Mouse (Mus musculus) midbrain, embryonic 16.5 days (tissue): ENCODE measurements at regions not wholly inside any gene's neighbourhood (a gene's known extent, or its start where the extent isn't known, plus 50 kb on each side); places are given as distances from the start of the nearest gene placed in this dataset.
"Not testable (repeated sequence)": the region's sequence is repeated elsewhere in the genome, so short reads cannot be mapped to it uniquely, and the experiment has no call there.

Experiments used
- ATAC-seq: fragments of 200-750 bp; cut with Nextera tagmentation; 2 replicates; pipeline ENCODE4 v1.8.0; 2017; ENCODE audit warnings: moderate TSS enrichment
- H3K27ac ChIP-seq: fragments of 300-500 bp; sonication (generic); 2 replicates; pipeline ENCODE4 v1.5.1; 2014; ENCODE audit warnings: mild to moderate bottlenecking, low read length, mixed read lengths
- H3K27me3 ChIP-seq: fragments of 300-500 bp; sonication (generic); 2 replicates; pipeline ENCODE4 v1.6.1; 2014; ENCODE audit warnings: low read depth, low read length, mixed read lengths; ENCODE audit not compliant: control insufficient read depth, insufficient read depth
- H3K36me3 ChIP-seq: fragments of 300-500 bp; sonication (generic); 2 replicates; pipeline ENCODE4 v1.6.1; 2014; ENCODE audit warnings: mild to moderate bottlenecking, low read length, moderate library complexity, mixed read lengths; ENCODE audit not compliant: control insufficient read depth, insufficient read depth
- H3K4me1 ChIP-seq: fragments of 300-500 bp; sonication (generic); 2 replicates; pipeline ENCODE4 v1.6.1; 2014; ENCODE audit warnings: mild to moderate bottlenecking, low read length, mixed read lengths; ENCODE audit not compliant: control insufficient read depth, insufficient read depth
- H3K4me2 ChIP-seq: fragments of 300-500 bp; sonication (generic); 2 replicates; pipeline ENCODE4 v1.6.1; 2014; ENCODE audit warnings: mild to moderate bottlenecking, low read length, mixed read lengths
- H3K4me3 ChIP-seq: fragments of 300-500 bp; sonication (generic); 2 replicates; pipeline ENCODE4 v1.5.1; 2014; ENCODE audit warnings: low read depth, mild to moderate bottlenecking, low read length, moderate library complexity, mixed read lengths
- H3K9ac ChIP-seq: fragments of 300-500 bp; sonication (generic); 2 replicates; pipeline ENCODE4 v1.6.1; 2014; ENCODE audit warnings: low read depth, low read length, mixed read lengths
- H3K9me3 ChIP-seq: fragments of 300-500 bp; sonication (generic); replicated peaks from 2 replicates; pipeline ENCODE4 v1.6.1; 2014; ENCODE audit warnings: mild to moderate bottlenecking, low read length, mixed read lengths; ENCODE audit not compliant: control insufficient read depth, poor library complexity, severe bottlenecking
- WGBS: fragments of 180-500 bp; shearing (Covaris S2); extraction: QIAGEN DNeasy Blood & Tissue Kit; methylation state at CpG from one replicate; pipeline ENCODE4 v1.1.7; 2014; 5-methylcytosine and 5-hydroxymethylcytosine counted together

GRCm38 (mm10) chr5:118481794-118482049, 78.8 kb upstream of the Med13l start:
- Histone ChIP-seq H3K27me3 (no peaks in the 10 kb centered on the region), H3K27ac (no peak overlapping the region), H3K9me3 (no peaks in the 10 kb centered on the region), H3K4me3 (no peak overlapping the region), H3K9ac (no peak overlapping the region), H3K4me2 (no peak overlapping the region), H3K36me3 (no peaks in the 10 kb centered on the region), H3K4me1 (peaks cover 5% of the 10 kb centered on the region)
- ATAC-seq: no peak

DNA sequence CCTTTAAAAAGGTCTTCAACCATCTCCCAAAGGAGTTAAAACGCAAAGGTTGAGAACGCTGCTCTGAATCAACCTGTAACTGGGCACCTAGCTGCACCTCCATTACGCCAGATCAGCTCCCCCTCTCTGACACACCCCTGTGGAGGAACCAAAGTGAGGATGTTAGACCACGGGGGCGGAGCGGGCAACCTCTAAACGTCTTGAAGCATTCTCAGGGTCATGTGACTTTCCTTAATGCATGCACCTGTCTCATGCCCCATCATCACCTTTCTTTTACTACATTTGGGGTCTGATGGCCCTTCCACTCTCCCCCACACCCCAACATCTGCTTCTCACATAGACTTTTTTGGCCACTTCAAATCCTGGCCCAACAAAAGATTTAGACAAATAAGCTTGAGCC, 77.9 kb upstream of the Med13l start:
- WGBS: 51% methylated on average over 7 of the region's 7 CpGs
- no peak overlapping the region for H3K4me3 ChIP-seq
- H3K27ac ChIP-seq: no peak overlapping the region
- H3K4me2 ChIP-seq: no peak overlapping the region
- ATAC-seq: no peak
- H3K9ac ChIP-seq: no peak overlapping the region
- H3K9me3 ChIP-seq: no peaks in the 10 kb centered on the region
- H3K4me1 ChIP-seq: peaks cover 5% of the 10 kb centered on the region
- no peaks in the 10 kb centered on the region for H3K36me3 ChIP-seq
- no peaks in the 10 kb centered on the region for H3K27me3 ChIP-seq

DNA sequence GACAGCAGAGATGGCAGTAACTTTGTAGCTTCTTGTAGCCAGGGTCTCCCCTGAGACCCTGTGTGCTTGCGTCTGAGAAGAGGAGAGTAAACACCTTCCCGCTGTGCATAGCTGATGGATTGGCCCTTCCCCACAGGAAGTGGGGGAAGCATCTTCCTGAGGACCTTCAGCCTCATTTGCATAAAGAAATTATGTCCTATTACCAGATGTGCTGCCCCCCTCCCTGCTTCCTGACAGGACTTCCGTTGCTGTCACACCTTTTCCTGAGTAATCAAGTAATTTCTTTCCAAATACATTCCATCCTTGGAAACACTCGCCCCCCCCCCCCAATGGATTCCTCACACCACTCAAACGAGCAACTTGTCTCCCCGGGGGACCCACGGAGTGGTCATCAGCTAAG, 77.5 kb upstream of the Med13l start:
- no peak for ATAC-seq
- WGBS: 21% methylated on average over 7 of the region's 7 CpGs

DNA sequence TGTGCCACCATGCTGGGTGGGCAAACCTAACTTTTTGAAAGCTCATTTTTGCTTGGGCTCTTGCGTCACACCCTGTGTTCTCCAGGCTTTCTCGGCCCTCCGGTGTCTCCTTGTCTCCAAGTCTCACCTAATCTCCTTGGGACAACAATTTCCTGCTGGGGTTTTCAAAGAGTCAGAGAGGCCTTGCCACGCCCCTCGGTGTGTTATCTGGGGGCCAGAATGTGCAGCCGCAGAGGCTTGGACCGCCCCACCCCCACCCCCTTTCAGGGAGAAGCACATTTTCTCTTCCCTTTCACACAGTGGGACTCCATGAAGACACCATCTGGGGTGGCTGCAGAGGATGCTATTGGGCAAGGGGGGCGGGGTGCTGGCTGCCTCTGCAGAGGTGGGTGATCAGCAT, 76.9 kb upstream of the Med13l start:
- no peaks in the 10 kb centered on the region; the same call in 1 of the 2 replicates for H3K4me1 ChIP-seq
- no peaks in the 10 kb centered on the region for H3K9me3 ChIP-seq
- 6% methylated on average over 8 of the region's 8 CpGs for WGBS
- no peak overlapping the region for H3K9ac ChIP-seq
- H3K4me3 ChIP-seq: no peak overlapping the region
- H3K27me3 ChIP-seq: no peaks in the 10 kb centered on the region
- no peak overlapping the region for H3K4me2 ChIP-seq
- H3K36me3 ChIP-seq: no peaks in the 10 kb centered on the region
- no peak overlapping the region for H3K27ac ChIP-seq
- no peak for ATAC-seq

More for the DNA sequence above, 77.5 kb upstream of the Med13l start:
- Histone ChIP-seq H3K4me2 (no peak overlapping the region), H3K27me3 (no peaks in the 10 kb centered on the region), H3K4me3 (no peak overlapping the region), H3K4me1 (peaks cover 3% of the 10 kb centered on the region), H3K36me3 (no peaks in the 10 kb centered on the region), H3K9ac (no peak overlapping the region), H3K27ac (no peak overlapping the region), H3K9me3 (no peaks in the 10 kb centered on the region)

DNA sequence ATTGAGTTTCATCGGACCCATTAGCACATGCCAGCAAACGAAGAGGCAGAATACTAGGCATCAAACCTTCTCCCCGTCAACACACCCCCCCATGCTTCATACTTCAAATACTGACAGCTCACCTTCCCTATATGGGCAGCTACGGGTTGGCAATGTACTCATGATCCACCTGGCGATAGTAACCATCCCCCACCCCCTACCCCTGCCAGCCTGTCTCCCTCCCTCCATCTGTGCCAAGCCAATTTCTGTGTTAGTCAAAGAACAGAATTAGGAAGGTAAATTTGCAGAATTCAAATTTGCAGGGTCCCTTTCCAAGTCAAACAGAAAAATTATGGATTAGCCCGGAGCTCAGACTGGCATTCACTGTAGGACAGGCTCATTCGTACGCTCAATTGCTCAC, 75.3 kb upstream of the Med13l start:
- WGBS: 87% methylated on average over 8 of the region's 8 CpGs
- H3K4me2 ChIP-seq: no peak overlapping the region
- H3K36me3 ChIP-seq: no peaks in the 10 kb centered on the region
- no peak overlapping the region for H3K9ac ChIP-seq
- no peak overlapping the region for H3K27ac ChIP-seq
- no peak for ATAC-seq
- no peaks in the 10 kb centered on the region for H3K27me3 ChIP-seq
- H3K4me1 ChIP-seq: no peaks in the 10 kb centered on the region
- H3K9me3 ChIP-seq: no peaks in the 10 kb centered on the region
- no peak overlapping the region for H3K4me3 ChIP-seq

- not testable (repeated sequence) for H3K36me3 ChIP-seq, H3K9me3 ChIP-seq, H3K4me3 ChIP-seq, ATAC-seq, H3K27ac ChIP-seq, H3K4me1 ChIP-seq, H3K27me3 ChIP-seq, H3K9ac ChIP-seq, H3K4me2 ChIP-seq
- 89% methylated on average over 2 of the region's 2 CpGs for WGBS
Measured at GRCm38 (mm10) chr5:118492522-118492921, 68.0 kb upstream of the Med13l start.

GRCm38 (mm10) chr5:118494649-118495477, 65.6 kb upstream of the Med13l start:
- no peaks in the 10 kb centered on the region for H3K36me3 ChIP-seq
- no peak overlapping the region for H3K9ac ChIP-seq
- no peak overlapping the region for H3K4me2 ChIP-seq
- no peaks in the 10 kb centered on the region for H3K9me3 ChIP-seq
- H3K4me1 ChIP-seq: no peaks in the 10 kb centered on the region
- H3K4me3 ChIP-seq: no peak overlapping the region
- WGBS: 66% methylated on average over 7 of the region's 7 CpGs
- ATAC-seq: no peak
- H3K27me3 ChIP-seq: no peaks in the 10 kb centered on the region
- H3K27ac ChIP-seq: no peak overlapping the region

DNA sequence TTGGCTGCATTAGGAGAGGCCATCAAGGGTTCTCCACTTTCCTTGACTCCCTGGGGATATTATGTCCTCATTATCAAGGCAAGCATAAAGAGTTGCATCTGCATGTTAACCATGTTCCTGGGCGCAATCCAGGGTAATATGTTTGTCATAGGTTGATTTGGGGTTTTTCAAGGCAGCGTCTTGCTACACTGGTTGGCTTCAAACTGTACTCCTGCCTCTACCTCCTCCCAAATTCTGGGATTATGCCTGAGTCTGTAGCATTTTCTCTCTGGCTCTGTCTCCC, 65.1 kb upstream of the Med13l start:
- H3K27ac ChIP-seq: no peak overlapping the region
- no peak overlapping the region for H3K9ac ChIP-seq
- no peak for ATAC-seq
- no peak overlapping the region for H3K4me3 ChIP-seq
- H3K27me3 ChIP-seq: no peaks in the 10 kb centered on the region
- H3K36me3 ChIP-seq: no peaks in the 10 kb centered on the region
- H3K4me2 ChIP-seq: no peak overlapping the region
- no peaks in the 10 kb centered on the region for H3K4me1 ChIP-seq
- no peaks in the 10 kb centered on the region for H3K9me3 ChIP-seq
- 72% methylated on average over 2 of the region's 2 CpGs for WGBS

DNA sequence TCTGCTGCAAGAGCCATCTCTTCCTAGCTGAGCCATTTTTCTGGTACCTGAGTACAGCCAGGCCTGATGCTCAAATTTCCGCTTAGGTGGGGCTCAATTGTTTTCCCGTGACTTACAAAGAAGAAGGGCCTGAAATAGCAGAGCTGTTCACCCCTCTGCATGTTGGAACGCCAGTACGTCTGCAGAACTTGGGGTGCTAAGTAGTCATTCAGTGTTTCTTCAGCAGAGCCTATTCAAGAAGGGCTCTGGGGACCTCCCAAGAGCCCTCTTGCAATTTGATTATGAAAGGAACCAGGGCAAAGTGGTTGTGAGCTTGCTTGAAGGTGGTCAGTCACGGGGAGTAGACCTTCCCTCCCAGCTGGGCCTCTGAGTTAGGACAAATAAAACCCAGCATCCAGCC, 58.9 kb upstream of the Med13l start:
- H3K9ac ChIP-seq: no peak overlapping the region
- H3K4me1 ChIP-seq: no peaks in the 10 kb centered on the region
- H3K9me3 ChIP-seq: no peaks in the 10 kb centered on the region
- ATAC-seq: no peak
- no peaks in the 10 kb centered on the region for H3K36me3 ChIP-seq
- 57% methylated on average over 5 of the region's 5 CpGs for WGBS
- no peak overlapping the region for H3K4me3 ChIP-seq
- no peak overlapping the region for H3K4me2 ChIP-seq
- H3K27ac ChIP-seq: no peak overlapping the region
- H3K27me3 ChIP-seq: no peaks in the 10 kb centered on the region

- no peaks in the 10 kb centered on the region for H3K27me3 ChIP-seq
- H3K36me3 ChIP-seq: no peaks in the 10 kb centered on the region
- no peaks in the 10 kb centered on the region for H3K9me3 ChIP-seq
- H3K4me2 ChIP-seq: no peak overlapping the region
- 68% methylated on average over 15 of the region's 15 CpGs for WGBS
- no peak overlapping the region for H3K4me3 ChIP-seq
- H3K9ac ChIP-seq: no peak overlapping the region
- no peak overlapping the region for H3K27ac ChIP-seq
- no peaks in the 10 kb centered on the region for H3K4me1 ChIP-seq
- ATAC-seq: no peak
Measured at GRCm38 (mm10) chr5:118502991-118503390, 57.5 kb upstream of the Med13l start.
